Mouse (Mus musculus) intestine, postnatal 0 days (tissue): ENCODE results near the gene Bzw1. TPM values are rescaled to one million over a fixed set of nuclear protein-coding genes. Genes with fewer than 3 reads are reported as not detected.
A peak's percentile ranks its signal among the peaks of the same experiment; 100 is the strongest.

Experiments used
- ATAC-seq: fragments of 200-750 bp; cut with Nextera tagmentation; 2 replicates; pipeline ENCODE4 v1.8.0; 2017; ENCODE audit warnings: mild to moderate bottlenecking, moderate TSS enrichment, moderate library complexity
- H3K27ac ChIP-seq: fragments of 300-500 bp; sonication (generic); 2 replicates; pipeline ENCODE4 v1.5.1; 2014; ENCODE audit warnings: mild to moderate bottlenecking, low read depth, low read length, moderate library complexity
- H3K27me3 ChIP-seq: fragments of 300-500 bp; sonication (generic); replicated peaks from 2 replicates; pipeline ENCODE4 v1.6.1; 2014; ENCODE audit warnings: low read length, mixed read lengths; ENCODE audit not compliant: control insufficient read depth, insufficient read depth
- H3K36me3 ChIP-seq: fragments of 300-500 bp; sonication (generic); 2 replicates; pipeline ENCODE4 v1.6.1; 2014; ENCODE audit warnings: mild to moderate bottlenecking, moderate library complexity; ENCODE audit not compliant: control insufficient read depth, insufficient read depth
- H3K4me1 ChIP-seq: fragments of 300-500 bp; sonication (generic); replicated peaks from 2 replicates; pipeline ENCODE4 v1.6.1; 2014; ENCODE audit warnings: antibody characterized with exemption, low read length, mixed read lengths; ENCODE audit not compliant: control insufficient read depth, insufficient read depth
- H3K4me2 ChIP-seq: fragments of 300-500 bp; sonication (generic); replicated peaks from 2 replicates; pipeline ENCODE4 v1.6.1; 2014; ENCODE audit warnings: low read depth, mild to moderate bottlenecking, moderate library complexity
- H3K4me3 ChIP-seq: fragments of 300-500 bp; sonication (generic); 2 replicates; pipeline ENCODE4 v1.5.1; 2014; ENCODE audit warnings: low read depth, low read length
- H3K9ac ChIP-seq: fragments of 300-500 bp; sonication (generic); 2 replicates; pipeline ENCODE4 v1.6.1; 2014; ENCODE audit warnings: mild to moderate bottlenecking, low read depth, low read length
- H3K9me3 ChIP-seq: fragments of 300-500 bp; sonication (generic); 2 replicates; pipeline ENCODE4 v1.6.1; 2016; ENCODE audit warnings: mixed run types; ENCODE audit not compliant: control insufficient read depth
- CTCF ChIP-seq: sonication (generic); IDR thresholded peaks from 2 replicates; pipeline ENCODE4 v1.5.1; 2016; ENCODE audit warnings: low read depth, mild to moderate bottlenecking, control low read depth, antibody characterized with exemption, moderate library complexity
- WGBS: fragments of 180-500 bp; shearing (Covaris S2); extraction: QIAGEN DNeasy Blood & Tissue Kit; methylation state at CpG from one replicate; pipeline ENCODE4 v1.1.7; 2014; 5-methylcytosine and 5-hydroxymethylcytosine counted together
- polyA plus RNA-seq: library from polyadenylated mRNA; unstranded; fragments of >200 nt; fragmentation: Nextera tagmentation; extraction: Ambion mirVana; gene quantifications from 2 replicates; pipeline ENCODE4 v1.2.1, GENCODE M21; 2015

Bzw1 gene
- polyA plus RNA-seq, 1 experiment from 2014 or later: 207 TPM

GRCm38 (mm10) chr1:58375574-58376147 lies 17.0 kb upstream of the Bzw1 start:
- Histone ChIP-seq H3K9me3 (no peaks in the 10 kb centered on the region), H3K4me2 (no peak overlapping the region), H3K9ac (no peak overlapping the region), H3K27me3 (no peaks in the 10 kb centered on the region), H3K27ac (no peak overlapping the region), H3K4me1 (no peaks in the 10 kb centered on the region), H3K4me3 (no peak overlapping the region), H3K36me3 (no peaks in the 10 kb centered on the region)
- no peak for TF ChIP-seq CTCF
- ATAC-seq: no peak
- 68% methylated on average over 3 of the region's 3 CpGs for WGBS

GRCm38 (mm10) chr1:58382586-58383281 lies 10.0 kb upstream of the Bzw1 start:
- no peak overlapping the region for H3K27ac ChIP-seq
- 76% methylated on average over 5 of the region's 5 CpGs for WGBS
- no peaks in the 10 kb centered on the region for H3K36me3 ChIP-seq
- no peak overlapping the region for H3K4me2 ChIP-seq
- no peak for TF ChIP-seq CTCF
- H3K9me3 ChIP-seq: no peaks in the 10 kb centered on the region
- no peaks in the 10 kb centered on the region for H3K27me3 ChIP-seq
- no peak overlapping the region for H3K9ac ChIP-seq
- H3K4me3 ChIP-seq: no peak overlapping the region
- no peak for ATAC-seq
- no peaks in the 10 kb centered on the region for H3K4me1 ChIP-seq

GRCm38 (mm10) chr1:58391421-58392267 lies 1.1 kb upstream of the Bzw1 start:
- Histone ChIP-seq H3K27me3 (no peaks in the 10 kb centered on the region), H3K27ac (peak overlapping the region; percentile 98; the same call in 1 of the 2 replicates), H3K4me1 (0 out of 2 replicates have a peak, but pooled peaks cover 5% of the 10 kb centered on the region), H3K36me3 (peaks cover 20% of the 10 kb centered on the region), H3K9me3 (no peaks in the 10 kb centered on the region), H3K9ac (peak overlapping the region; percentile 98), H3K4me2 (peak overlapping the region; percentile 79), H3K4me3 (peak overlapping the region; percentile 82)
- no peak for ATAC-seq
- WGBS: 37% methylated on average over 19 of the region's 19 CpGs
- TF ChIP-seq CTCF: no peak

GRCm38 (mm10) chr1:58392268-58392651 lies 438 bp upstream of the Bzw1 start:
- Histone ChIP-seq H3K9ac (peak overlapping the region; percentile 98), H3K4me2 (peak overlapping the region; percentile 79), H3K4me1 (0 out of 2 replicates have a peak, but pooled peaks cover 5% of the 10 kb centered on the region), H3K27me3 (no peaks in the 10 kb centered on the region), H3K4me3 (peak overlapping the region; percentile 82), H3K27ac (peak overlapping the region; percentile 98), H3K9me3 (no peaks in the 10 kb centered on the region), H3K36me3 (peaks cover 25% of the 10 kb centered on the region)
- ATAC-seq: 0 out of 2 replicates have a peak, but pooled peaks have one; percentile 15
- 0% methylated on average over 16 of the region's 16 CpGs for WGBS
- TF ChIP-seq CTCF: no peak

- peak; percentile 40; the same call in 1 of the 2 replicates for TF ChIP-seq CTCF
- Histone ChIP-seq H3K9me3 (no peaks in the 10 kb centered on the region), H3K4me3 (peak overlapping the region; percentile 82), H3K4me2 (peak overlapping the region; percentile 79), H3K27me3 (no peaks in the 10 kb centered on the region), H3K36me3 (peaks cover 38% of the 10 kb centered on the region), H3K4me1 (0 out of 2 replicates have a peak, but pooled peaks cover 5% of the 10 kb centered on the region), H3K9ac (peak overlapping the region; percentile 98), H3K27ac (peak overlapping the region; percentile 98)
- under 1% methylated on average over 42 of the region's 90 CpGs for WGBS
- ATAC-seq: peak; percentile 46
Observed at GRCm38 (mm10) chr1:58393284-58394195, 842 bp downstream of the Bzw1 start.
